Mouse (Mus musculus) right cerebral cortex, postnatal 25 days (tissue): ENCODE data around the gene Erc1.

Source experiments
- DNase-seq: peaks from one replicate; pipeline ENCODE4 v3.0.0; 2022

Erc1 gene

DNA sequence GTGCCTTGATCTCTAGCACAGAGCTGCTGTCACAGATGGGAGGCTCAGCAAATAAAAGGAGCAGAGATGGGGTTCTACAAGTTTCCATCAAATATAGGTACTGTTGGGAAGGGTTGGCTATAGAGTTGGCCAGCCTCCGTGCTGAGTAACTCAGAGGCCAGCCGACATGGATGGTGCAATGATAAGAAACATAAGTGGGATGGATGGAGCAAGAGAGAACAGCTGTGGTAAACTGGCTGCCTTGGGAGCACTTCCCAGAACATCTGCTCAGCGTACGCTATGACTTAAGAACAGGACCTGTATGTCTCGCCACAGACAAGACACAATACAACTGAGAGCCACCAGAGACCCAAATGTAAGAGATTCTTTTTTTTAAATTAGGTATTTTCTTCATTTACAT is 264.8 kb downstream of the Erc1 start:
- DNase-seq: no peak

DNA sequence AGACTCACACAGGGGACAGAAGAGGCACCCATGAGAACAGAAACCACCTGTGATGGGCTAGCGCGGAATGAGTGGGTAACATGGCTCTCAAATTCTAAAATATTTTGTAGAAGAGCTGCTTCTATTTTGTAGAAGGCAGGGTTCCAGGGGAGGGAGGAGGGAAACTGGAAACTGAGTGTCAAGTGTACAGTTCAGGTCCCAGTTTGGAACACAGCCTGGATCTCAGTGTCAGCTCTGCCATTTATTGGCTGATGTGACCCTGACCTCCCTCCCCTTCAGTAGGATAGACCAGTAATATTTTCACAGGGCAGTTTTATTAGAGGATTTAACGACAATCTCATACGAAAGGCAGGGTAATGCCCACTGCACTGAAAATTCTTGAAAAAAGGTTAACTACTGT is 271.3 kb downstream of the Erc1 start:
- DNase-seq: no peak

DNA sequence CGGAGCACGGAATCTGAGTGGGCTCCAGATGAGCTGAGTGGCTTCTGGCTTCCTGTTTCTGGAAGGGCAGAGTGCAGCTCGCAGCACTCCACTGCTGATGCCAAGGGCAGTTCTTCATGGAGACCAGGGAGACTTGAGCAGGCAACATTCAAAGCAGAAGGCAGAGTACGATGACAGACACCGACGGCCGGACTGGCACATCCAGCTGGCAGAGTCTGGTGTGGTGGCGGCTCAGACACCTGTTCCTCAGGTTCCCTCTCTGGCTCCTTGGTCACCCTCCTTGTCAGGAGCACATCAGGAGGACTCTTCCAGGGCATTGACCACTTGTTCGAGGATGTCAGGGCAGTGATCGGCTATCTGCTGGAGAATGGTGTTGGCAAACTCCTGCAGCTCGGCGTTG is 272.6 kb downstream of the Erc1 start:
- no peak for DNase-seq

DNA sequence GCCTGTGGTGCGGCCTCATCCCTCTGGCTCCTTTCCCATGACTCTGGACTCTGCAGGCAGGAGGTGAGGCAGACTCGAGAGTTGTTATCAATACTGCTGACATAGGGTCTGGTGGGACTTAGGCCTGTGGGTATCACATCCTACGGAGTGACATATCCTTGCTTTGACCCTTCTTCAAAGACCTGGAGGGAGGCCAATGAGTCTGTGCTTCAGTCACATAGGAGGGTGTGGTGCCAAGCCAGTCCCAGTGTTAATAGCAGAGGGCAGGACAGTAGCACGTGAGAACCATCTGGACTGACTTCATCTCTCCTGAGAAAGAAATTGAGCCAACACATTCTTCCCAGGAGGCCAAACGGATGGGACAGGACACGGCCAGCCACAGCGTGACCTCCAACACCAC is 275.7 kb downstream of the Erc1 start:
- DNase-seq: no peak

DNA sequence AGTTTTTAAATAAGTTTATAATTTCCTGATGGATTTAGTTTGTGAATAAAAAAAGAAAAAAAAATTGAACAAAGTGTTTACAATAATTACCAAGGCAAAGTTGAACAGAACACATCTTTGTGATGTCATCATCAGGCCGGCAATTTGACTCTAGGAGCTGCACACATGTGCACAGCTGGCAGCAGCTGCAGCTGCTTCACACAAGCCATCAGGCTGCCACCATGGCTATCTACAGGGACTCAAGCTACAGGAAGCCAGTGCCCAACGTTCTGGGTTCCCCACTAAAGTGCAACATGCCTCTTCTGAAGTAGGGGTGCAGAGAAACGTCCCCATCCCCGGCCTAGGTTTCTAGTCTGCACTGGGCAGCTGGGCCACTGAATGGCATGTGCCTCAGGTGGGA is 277.2 kb downstream of the Erc1 start:
- no peak for DNase-seq

DNA sequence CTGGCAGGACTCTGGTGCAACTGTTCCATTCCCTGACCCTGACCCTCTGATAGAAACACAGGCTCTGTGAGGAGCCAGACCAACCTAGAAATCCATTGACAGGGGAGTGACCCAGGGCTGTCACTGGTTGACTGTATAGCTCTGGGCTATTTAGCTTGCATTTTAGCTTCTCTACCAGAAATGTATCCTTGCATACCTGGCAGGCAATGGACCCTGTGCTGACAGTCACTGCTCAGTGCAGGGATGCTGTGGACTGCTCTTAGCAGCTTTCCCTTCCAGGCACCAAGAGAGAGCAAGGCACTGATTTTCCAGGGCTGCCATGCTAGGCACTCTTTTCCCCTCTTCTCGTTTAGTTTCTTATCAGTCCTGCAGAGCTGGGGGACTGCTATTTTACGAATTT is 279.6 kb downstream of the Erc1 start:
- DNase-seq: no peak

DNA sequence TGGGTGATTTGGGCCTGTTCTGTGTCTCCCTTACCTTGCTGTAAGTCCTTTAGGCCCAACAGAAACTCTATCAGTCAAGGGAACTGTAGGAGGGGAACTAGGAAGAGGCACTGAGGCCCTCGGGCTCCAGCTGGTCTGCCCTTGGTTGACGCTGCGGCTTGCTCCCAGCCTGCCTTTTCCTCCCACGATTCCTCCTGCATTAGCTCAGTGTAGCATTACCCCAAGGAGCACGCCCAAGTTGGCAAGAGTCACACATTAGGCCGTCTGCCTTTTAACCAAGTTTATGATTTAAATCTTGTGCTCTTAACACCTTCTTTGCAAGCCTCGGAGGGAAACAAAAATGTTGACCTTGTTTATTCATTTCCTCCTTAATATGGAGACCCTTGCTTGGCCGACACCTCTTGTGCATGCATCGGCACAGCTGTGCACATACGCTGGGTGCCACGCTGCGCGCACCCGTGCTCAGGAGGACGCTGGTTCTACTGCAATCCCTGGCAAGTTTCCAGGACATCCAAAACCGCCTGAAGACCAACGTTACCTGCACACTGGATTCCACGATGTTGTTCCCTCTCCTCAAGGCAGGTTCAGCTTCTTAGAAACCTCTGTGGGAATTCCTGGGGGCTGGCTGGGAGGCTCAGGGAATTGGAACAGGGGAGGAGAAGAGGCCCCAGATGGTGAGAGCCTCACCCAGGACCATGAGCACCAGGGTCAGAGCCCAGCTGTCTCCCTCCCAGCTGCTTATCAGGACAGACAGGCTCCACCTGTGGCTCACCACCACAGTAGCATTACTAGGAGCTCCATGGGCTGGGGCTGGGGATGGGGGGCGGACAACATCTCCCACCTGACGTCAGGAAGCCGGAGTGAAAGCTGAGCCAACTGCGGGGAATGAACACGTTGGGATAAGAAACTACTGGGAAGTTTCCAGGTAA is 282.3 kb downstream of the Erc1 start:
- DNase-seq: no peak

DNA sequence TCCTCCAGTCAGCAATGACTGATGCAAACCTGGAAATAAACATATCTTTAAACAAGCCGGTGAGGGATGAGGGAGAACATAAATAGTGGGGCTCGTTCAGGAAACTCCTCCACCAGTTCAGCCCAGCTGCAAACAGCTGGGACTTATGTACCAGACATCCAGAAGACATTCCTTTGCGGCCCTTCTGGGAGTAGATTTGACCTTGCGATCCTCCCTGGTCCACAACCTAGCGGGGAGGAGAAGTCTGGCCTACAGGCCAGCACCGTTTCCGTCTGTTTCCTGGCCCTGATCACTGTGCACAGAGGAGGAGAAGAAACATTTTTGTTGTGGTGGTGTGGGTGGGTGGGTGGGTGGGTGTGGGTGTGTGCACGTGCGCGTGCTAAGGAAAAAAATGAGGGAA is 285.4 kb downstream of the Erc1 start:
- no peak for DNase-seq

DNA sequence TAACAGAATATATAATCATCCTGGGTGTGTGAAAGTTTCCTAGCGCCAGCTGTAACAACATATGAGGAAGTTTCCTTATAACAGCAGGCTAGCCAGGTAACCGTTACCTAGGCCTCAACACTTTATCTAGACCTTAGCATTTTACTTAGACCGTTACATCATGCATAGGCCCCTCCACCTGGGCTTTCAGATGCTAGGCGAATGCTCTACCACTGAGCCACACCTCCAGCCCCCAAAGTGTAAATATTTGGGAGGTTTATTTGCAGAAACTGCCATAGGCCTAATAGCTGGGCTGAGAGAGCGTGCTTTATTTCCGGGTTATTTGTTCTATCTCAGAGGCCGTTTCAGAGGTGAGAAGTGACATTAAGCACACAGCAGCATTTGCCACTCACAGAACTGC is 289.1 kb downstream of the Erc1 start:
- DNase-seq: no peak

DNA sequence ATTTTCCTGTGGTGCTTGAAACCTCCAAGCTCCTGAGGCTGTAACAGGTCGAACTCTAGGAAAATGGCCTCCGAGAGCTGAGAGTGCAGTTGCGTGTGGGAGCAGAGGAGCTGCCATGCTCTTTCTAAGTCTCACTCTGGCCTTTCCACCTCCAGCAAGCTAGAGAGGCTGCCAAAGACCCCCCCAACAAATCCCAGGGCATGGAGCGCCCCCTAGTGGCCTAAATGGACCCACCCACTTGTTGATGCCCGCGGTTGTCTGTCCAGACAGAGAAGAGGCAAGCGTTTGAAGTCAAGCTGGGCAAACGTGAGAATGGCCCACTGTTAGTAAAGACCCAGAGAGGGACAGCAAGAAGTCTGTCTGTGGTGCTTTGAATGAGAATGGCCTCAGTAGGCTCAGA is 293.5 kb downstream of the Erc1 start:
- no peak for DNase-seq

DNA sequence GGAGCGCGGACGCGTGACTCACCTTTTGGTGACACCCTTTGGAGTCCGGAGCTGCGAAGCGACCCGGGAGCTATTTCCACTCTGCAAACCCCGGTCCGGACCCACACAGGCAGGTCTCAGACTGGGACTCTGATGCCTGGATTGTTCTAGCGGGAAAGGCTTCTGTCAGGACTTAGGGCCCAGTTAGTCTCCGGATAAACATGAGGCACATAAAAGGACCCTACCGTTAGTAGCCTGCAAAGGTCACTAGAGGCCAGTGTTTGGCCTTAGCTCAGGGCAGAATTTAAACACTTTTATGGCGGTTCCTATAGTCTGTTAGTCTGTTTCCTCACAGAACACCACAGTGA is 303.5 kb downstream of the Erc1 start:
- DNase-seq: no peak

DNA sequence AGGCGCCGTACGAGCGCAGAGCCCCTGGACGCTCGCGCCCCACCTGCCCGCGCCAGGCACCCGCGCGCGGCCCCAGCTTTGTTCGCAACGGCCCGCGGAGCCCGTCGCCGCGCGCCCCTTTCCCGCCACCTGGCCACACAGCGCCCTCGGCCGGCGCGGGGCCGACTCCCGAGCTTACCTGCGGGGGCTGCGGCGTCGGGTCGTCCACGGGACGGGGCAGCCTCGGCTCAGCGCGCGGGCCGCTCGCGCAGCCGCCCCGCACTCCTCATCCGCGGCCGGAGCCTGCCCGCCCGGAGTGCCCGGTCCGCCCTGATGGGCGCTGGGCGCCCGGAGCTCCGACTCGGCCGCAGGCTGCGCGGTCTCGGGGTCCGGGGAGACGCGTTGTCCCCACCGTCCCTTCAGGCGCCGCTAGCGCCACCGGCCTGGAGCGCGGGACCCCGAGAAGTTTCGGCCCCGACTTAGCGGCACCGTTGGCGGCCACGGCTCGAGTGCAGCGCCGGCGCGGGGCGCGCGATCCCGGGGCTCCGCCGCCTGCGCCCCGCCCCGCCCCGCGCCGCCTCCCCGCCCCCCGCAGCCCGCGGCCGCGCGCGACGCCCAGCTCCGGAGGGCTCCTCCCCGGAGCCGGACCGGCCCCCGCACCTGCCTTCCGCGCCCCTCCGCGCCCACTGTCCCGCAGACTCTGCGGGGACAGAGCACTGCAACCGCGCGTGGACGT is 304.0 kb downstream of the Erc1 start, which contains the start of gene Wnt5b:
Gene Wnt5b (minus strand): TSS at position 545 of the 715 bp plus-strand sequence.
- DNase-seq: no peak

DNA sequence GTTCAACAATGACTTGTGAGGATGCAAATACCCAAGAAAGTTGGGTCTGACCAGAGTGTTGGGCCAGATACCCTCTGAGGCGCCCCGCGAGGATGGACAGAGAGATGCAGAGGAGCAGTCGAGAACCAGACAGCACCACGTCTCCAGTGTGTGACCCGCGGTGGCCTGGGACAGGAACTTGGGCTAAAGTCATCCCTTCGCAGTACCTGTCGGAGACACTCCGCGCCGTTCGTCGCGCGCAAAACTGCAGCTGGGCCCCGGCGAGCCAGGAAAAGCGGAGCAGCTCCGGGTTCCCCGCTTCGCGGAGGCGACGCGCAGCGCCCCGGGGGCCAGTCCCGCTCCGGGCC is 304.5 kb downstream of the Erc1 start:
- DNase-seq: no peak

DNA sequence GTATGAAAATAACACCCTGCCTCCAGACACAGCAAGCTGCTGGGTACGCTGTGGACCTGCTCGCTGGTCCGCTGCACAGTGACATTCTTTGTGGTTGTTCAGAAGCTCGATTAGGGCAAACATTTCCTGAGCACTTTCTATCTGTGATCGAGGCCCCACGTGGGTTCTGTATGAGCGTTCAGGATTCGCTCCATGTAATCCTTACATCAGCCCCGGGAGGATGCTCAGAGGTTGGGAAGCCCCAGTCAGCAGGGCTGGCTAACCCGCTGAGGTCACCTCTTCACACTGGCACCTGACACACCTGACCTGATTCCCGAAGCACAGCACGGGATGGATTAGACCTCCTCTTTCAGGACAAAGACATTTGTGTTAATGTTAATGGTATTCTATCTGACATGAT is 312.1 kb downstream of the Erc1 start:
- no peak for DNase-seq

DNA sequence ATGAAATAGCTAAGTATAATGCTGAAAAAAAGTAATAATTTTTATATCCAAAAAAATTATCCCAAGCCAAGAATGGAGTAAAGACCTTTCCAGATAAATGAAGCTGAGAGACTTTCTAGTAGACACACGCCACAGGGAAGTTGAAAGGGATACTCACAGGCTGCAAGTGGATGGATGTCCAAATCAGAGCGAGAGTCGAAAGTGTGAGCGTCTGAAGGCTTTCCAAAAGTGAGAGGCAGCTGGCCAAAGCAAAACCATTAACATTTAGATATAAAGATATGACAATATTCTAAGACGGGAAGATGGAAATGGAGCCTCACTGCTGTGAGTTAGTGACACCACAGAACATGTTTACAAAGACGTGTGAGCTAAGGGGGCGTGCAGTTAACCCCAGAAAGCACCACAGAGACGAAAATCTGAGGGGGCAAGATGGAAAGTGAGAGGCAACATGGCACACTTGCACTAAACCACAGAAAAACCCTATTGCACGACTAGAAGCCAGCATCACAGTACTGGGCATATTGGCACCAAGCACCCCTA is 314.7 kb downstream of the Erc1 start:
- no peak for DNase-seq

DNA sequence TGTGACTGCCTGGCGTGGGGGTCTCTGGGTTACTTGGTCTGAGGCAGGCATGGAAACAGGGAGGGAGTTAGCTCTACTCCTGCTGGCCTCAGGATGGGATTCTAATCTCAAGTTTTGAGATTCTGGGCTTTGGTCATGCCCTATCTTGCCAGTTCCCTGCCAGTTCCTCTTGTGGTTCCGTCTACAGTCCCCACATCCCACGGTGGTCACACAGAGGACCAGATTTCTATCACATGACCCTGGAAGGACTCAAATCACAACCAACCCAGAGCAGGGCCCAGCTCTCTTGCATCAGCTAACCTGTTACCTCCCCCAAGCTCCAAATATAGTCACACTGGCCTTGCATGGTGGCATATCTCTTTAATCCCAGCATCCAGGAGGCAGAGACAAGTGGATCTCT is 318.3 kb downstream of the Erc1 start:
- no peak for DNase-seq

DNA sequence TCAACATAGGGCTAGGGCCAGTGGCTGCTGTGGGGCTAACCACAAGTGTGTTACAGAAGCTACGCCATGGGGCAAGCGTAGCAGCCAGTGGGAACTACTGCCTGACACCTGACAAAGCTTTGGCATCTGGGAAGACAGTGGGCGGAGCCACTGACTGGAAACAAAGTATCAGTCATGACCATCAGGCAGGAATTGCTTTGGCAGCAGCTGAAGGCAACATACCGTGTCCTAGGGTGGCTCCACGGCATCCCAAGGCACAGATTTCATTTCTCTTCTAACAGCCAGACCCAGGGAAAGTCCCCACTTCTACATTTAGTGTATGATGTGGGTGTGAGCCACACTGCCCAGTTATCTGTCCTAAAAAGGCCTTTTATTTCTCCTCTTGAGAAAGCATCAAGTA is 321.5 kb downstream of the Erc1 start:
- DNase-seq: no peak

DNA sequence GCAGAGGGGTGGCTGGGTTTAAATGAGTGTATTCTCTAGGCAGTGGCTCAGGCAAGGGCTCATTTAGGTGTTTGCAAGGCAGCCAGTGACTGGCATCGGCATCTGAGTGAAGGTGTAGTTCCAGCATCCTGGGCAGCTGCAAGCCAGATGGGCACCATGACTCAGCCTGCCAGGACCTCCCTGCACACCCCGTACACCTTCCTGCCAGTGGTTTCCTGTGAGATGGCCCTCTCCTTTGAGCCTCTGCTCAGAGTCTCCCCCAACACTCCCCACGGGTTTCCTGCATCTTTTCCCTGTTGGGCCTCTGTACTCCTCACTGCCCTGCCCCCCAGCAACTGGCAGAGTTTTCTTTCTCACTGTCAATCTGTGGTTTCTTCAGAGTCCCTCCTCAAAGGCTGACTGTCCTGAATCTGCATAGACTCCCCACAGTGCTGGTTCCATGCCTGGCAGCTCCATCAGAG is 326.0 kb downstream of the Erc1 start:
- peak; percentile 51 for DNase-seq

DNA sequence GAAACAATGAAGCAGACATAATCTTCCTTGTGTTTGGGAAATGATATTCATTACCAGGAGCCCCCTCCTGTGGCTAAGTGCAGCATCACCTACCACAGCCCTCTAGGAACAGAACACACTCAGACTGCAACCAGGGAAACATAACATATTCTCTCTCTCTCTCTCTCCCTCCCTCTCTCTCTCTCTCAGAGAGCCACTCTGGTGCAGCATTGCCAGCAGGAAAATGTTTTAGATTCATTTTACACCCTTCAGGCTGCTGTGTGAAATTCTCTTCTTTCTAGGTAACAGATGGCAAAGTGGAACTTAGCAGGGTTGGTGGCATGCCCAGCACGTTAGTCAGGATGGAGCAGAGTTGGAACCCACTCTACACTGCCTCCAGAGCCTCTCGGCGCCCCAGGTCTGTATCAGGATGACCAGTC is 326.5 kb downstream of the Erc1 start:
- DNase-seq: peak; percentile 64
